23 mouse cellular contexts compared by ENCODE assay signal in the genomic region with DNA sequence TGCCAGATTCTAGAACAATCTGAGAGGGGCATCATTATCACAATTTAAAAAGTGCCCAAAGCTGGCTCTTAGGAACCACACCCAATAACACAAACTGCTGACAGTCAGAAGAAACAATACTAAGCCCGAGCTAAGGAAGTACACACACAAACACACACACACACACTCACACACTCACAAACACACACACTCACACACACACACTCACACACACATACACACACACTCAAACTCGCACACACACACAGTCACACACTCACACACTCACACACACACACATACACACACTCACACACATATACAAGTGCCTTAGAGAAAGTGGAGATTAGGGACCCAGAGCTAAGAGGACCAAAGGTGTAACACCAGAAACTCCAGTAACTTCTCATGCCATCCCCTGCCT. TPM values are rescaled to one million over a fixed set of nuclear protein-coding genes. Genes with fewer than 3 reads are reported as not detected.
A peak's percentile ranks its signal among the peaks of the same experiment; 100 is the strongest.
DNase-seq lines count a peak whose midpoint lies in the region; ATAC-seq and TF ChIP-seq lines count a peak whose summit lies in the region.
"Had no signal": no experiment of that assay in that cellular context is flagged by ENCODE, and none has a peak within 500 bp of the region (broad histone marks: within the 10 kb centered on the region; RNA-seq: fewer than 3 reads in every experiment).

No protein-coding gene starts in this region.

- H3K36me3 ChIP-seq in intestine, embryonic 14.5 days (ENCODE audit: control insufficient read depth, insufficient read depth, low read length) = no peaks in the 10 kb centered on the region
- no peaks in the 10 kb centered on the region for H3K36me3 ChIP-seq in intestine, postnatal 0 days (ENCODE audit: control insufficient read depth, insufficient read depth)
- no peaks in the 10 kb centered on the region for H3K36me3 ChIP-seq in lung, embryonic 15.5 days
- H3K36me3 ChIP-seq in macrophage (ENCODE audit: inconsistent target) = no peaks in the 10 kb centered on the region
- H3K36me3 ChIP-seq in midbrain, postnatal 0 days (ENCODE audit: insufficient read depth, low read length) = no peaks in the 10 kb centered on the region
- H3K36me3 ChIP-seq: forebrain, embryonic 10.5 days; heart, embryonic 10.5 days; neural tube, embryonic 15.5 days had no signal

- DNase-seq in intestine, embryonic 14.5 days (ENCODE audit: low spot score) = peak; percentile 10
- no peak for DNase-seq in lung, adult 18-20 months
- DNase-seq in induced T-regulatory cell, adult 2 months (ENCODE audit: low read depth) = peak; percentile 70
- no peak for DNase-seq in midbrain, postnatal 0 days (ENCODE audit: low spot score)
- no peak for DNase-seq in cerebellum, adult 8-10 months
- DNase-seq: adrenal gland, postnatal 14 days; B cell, adult 2 months; cerebellum, adult 11-12 months; cerebellum, postnatal 14 days; forebrain, postnatal 0 days; gastrocnemius, postnatal 25 days; heart, postnatal 4 days; kidney, postnatal 4 days; right cerebral cortex, adult 18-20 months had no signal

- H3K79me2 ChIP-seq in macrophage (ENCODE audit: inconsistent target) = peaks cover 61% of the 10 kb centered on the region

- H3K9me3 ChIP-seq in intestine, embryonic 14.5 days (ENCODE audit: control insufficient read depth, low read length) = no peaks in the 10 kb centered on the region
- no peaks in the 10 kb centered on the region for H3K9me3 ChIP-seq in intestine, postnatal 0 days (ENCODE audit: control insufficient read depth)
- H3K9me3 ChIP-seq in lung, embryonic 15.5 days = no peaks in the 10 kb centered on the region
- no peaks in the 10 kb centered on the region for H3K9me3 ChIP-seq in midbrain, postnatal 0 days (ENCODE audit: low read length)
- H3K9me3 ChIP-seq: forebrain, embryonic 10.5 days; heart, embryonic 10.5 days; neural tube, embryonic 15.5 days had no signal

- WGBS in intestine, embryonic 14.5 days = 75% methylated on average over 2 of the region's 2 CpGs
- 71% methylated on average over 2 of the region's 2 CpGs for WGBS in intestine, postnatal 0 days
- 65% methylated on average over 2 of the region's 2 CpGs for WGBS in lung, embryonic 15.5 days
- 100% methylated on average over 1 of the region's 2 CpGs for WGBS in macrophage (ENCODE audit: missing documents)
- 90% methylated on average over 2 of the region's 2 CpGs for WGBS in midbrain, postnatal 0 days

- no peak overlapping the region for H3K9ac ChIP-seq in intestine, embryonic 14.5 days (ENCODE audit: low read length)
- no peak overlapping the region for H3K9ac ChIP-seq in intestine, postnatal 0 days (ENCODE audit: low read depth, low read length)
- no peak overlapping the region for H3K9ac ChIP-seq in lung, embryonic 15.5 days
- no peak overlapping the region for H3K9ac ChIP-seq in midbrain, postnatal 0 days (replicated peaks; ENCODE audit: low read length, poor library complexity, severe bottlenecking)
- H3K9ac ChIP-seq: forebrain, postnatal 0 days; hindbrain, embryonic 14.5 days; neural tube, embryonic 15.5 days had no signal

- no peak for ATAC-seq in intestine, embryonic 14.5 days (replicated peaks; ENCODE audit: low FRiP score, low TSS enrichment, low read depth)
- ATAC-seq in intestine, postnatal 0 days = no peak
- ATAC-seq in lung, embryonic 15.5 days (ENCODE audit: borderline replicate concordance, extremely low read depth, low FRiP score, low TSS enrichment) = no peak
- ATAC-seq in midbrain, postnatal 0 days (ENCODE audit: low FRiP score) = no peak
- ATAC-seq: forebrain, postnatal 0 days; intestine, embryonic 16.5 days; midbrain, embryonic 16.5 days had no signal

- no peaks in the 10 kb centered on the region for H3K27me3 ChIP-seq in intestine, embryonic 14.5 days (replicated peaks; ENCODE audit: control insufficient read depth, insufficient read depth, low read length)
- peaks cover 8% of the 10 kb centered on the region; the same call in 1 of the 2 replicates for H3K27me3 ChIP-seq in intestine, postnatal 0 days (replicated peaks; ENCODE audit: control insufficient read depth, insufficient read depth, low read length)
- no peaks in the 10 kb centered on the region for H3K27me3 ChIP-seq in lung, embryonic 15.5 days
- no peaks in the 10 kb centered on the region for H3K27me3 ChIP-seq in midbrain, postnatal 0 days (ENCODE audit: insufficient read depth, low read length)
- H3K27me3 ChIP-seq: neural tube, embryonic 15.5 days had no signal

- no peaks in the 10 kb centered on the region; the same call in 1 of the 2 replicates for H3K4me1 ChIP-seq in intestine, embryonic 14.5 days (replicated peaks; ENCODE audit: control insufficient read depth, insufficient read depth, low read length)
- no peaks in the 10 kb centered on the region for H3K4me1 ChIP-seq in intestine, postnatal 0 days (replicated peaks; ENCODE audit: control insufficient read depth, insufficient read depth, low read length)
- H3K4me1 ChIP-seq in lung, embryonic 15.5 days = peaks cover 13% of the 10 kb centered on the region
- H3K4me1 ChIP-seq in midbrain, postnatal 0 days (ENCODE audit: insufficient read depth, low read length) = peaks cover 4% of the 10 kb centered on the region; the same call in 1 of the 2 replicates

- no peak overlapping the region for H3K4me3 ChIP-seq in intestine, embryonic 14.5 days (ENCODE audit: low read depth, low read length)
- H3K4me3 ChIP-seq in intestine, postnatal 0 days (ENCODE audit: low read depth, low read length) = no peak overlapping the region
- H3K4me3 ChIP-seq in lung, embryonic 15.5 days = 0 out of 2 replicates have a peak overlapping the region, but pooled peaks have one; percentile 7
- peak overlapping the region; percentile 37 for H3K4me3 ChIP-seq in macrophage (ENCODE audit: inconsistent target)
- no peak overlapping the region for H3K4me3 ChIP-seq in midbrain, postnatal 0 days (ENCODE audit: low read depth, low read length)
- H3K4me3 ChIP-seq: forebrain, embryonic 10.5 days; heart, embryonic 10.5 days; neural tube, embryonic 15.5 days had no signal

- no peak overlapping the region for H3K4me2 ChIP-seq in intestine, embryonic 14.5 days (ENCODE audit: low read length)
- H3K4me2 ChIP-seq in intestine, postnatal 0 days (replicated peaks; ENCODE audit: low read depth) = no peak overlapping the region
- peak overlapping the region; percentile 12; the same call in 1 of the 2 replicates for H3K4me2 ChIP-seq in lung, embryonic 15.5 days
- H3K4me2 ChIP-seq in midbrain, postnatal 0 days (ENCODE audit: low read depth, low read length, poor library complexity, severe bottlenecking) = no peak overlapping the region
- H3K4me2 ChIP-seq: hindbrain, embryonic 14.5 days; neural tube, embryonic 15.5 days had no signal

- no peak overlapping the region for H3K27ac ChIP-seq in intestine, embryonic 14.5 days (ENCODE audit: low read depth)
- no peak overlapping the region for H3K27ac ChIP-seq in intestine, postnatal 0 days (ENCODE audit: low read depth, low read length)
- H3K27ac ChIP-seq in lung, embryonic 15.5 days = no peak overlapping the region
- H3K27ac ChIP-seq in macrophage = 0 out of 2 replicates have a peak overlapping the region, but pooled peaks have one; percentile 96
- H3K27ac ChIP-seq in midbrain, postnatal 0 days (ENCODE audit: low read depth, low read length) = no peak overlapping the region
- H3K27ac ChIP-seq: forebrain, embryonic 10.5 days; heart, embryonic 10.5 days; hindbrain, embryonic 14.5 days; neural tube, embryonic 15.5 days had no signal

- TF ChIP-seq CTCF in intestine, postnatal 0 days (IDR thresholded peaks at IDR 0.05; ENCODE audit: low read depth) = no peak
- no peak for TF ChIP-seq CTCF in midbrain, postnatal 0 days (IDR thresholded peaks at IDR 0.05)

RNA-seq across cellular contexts. Expression of gene Pttg1, which starts 42.5 kb away (rescaled TPM):
- 67.1 and 70.7 TPM in 2 replicates for polyA plus RNA-seq in intestine, embryonic 14.5 days (2014; fragmentation: Nextera tagmentation; extraction: Ambion mirVana)
- polyA plus RNA-seq in intestine, postnatal 0 days (2015; fragmentation: Nextera tagmentation; extraction: Ambion mirVana) = 88.3 and 88.4 TPM in 2 replicates
- polyA plus RNA-seq in lung, embryonic 15.5 days (2015; fragmentation: Nextera tagmentation; extraction: Ambion mirVana) = 86.8 and 95.0 TPM in 2 replicates
- 100 to 1,000 TPM in 1 of 26 experiments, 10 to 100 TPM in 25; 11.5 to 134 (median 32.9) TPM for total RNA-seq in macrophage (2018; cell fraction: chromatin; rRNA removed)
- total RNA-seq in macrophage (2018; cell fraction: cytosol; rRNA removed) = 100 to 1,000 TPM in 13 of 26 experiments, 10 to 100 TPM in 13; 41.4 to 158 (median 88.3) TPM
- total RNA-seq in macrophage (2018; cell fraction: nucleus; rRNA removed) = 100 to 1,000 TPM in 2 of 26 experiments, 10 to 100 TPM in 24; 22.8 to 168 (median 69.9) TPM
- 51.8 to 104 TPM (median 86.0 TPM) in 3 replicates for polyA plus RNA-seq in macrophage (2018)
- 51.9 TPM in 2 replicates for total RNA-seq in midbrain, postnatal 0 days (2014; rRNA removed)
- polyA plus RNA-seq in midbrain, postnatal 0 days (2015; fragmentation: Nextera tagmentation; extraction: Ambion mirVana) = 74.3 and 79.3 TPM in 2 replicates

RNA-seq across cellular contexts. Expression of gene Slu7, which starts 50.0 kb away (rescaled TPM):
- polyA plus RNA-seq in intestine, embryonic 14.5 days (2014; fragmentation: Nextera tagmentation; extraction: Ambion mirVana) = 45.0 and 55.6 TPM in 2 replicates
- 33.6 and 40.3 TPM in 2 replicates for polyA plus RNA-seq in intestine, postnatal 0 days (2015; fragmentation: Nextera tagmentation; extraction: Ambion mirVana)
- polyA plus RNA-seq in lung, embryonic 15.5 days (2015; fragmentation: Nextera tagmentation; extraction: Ambion mirVana) = 56.8 and 58.0 TPM in 2 replicates
- total RNA-seq in macrophage (2018; cell fraction: chromatin; rRNA removed) = 10 to 100 TPM; 26.7 to 65.4 (median 51.5) TPM
- total RNA-seq in macrophage (2018; cell fraction: cytosol; rRNA removed) = 10 to 100 TPM; 47.2 to 75.5 (median 59.5) TPM
- total RNA-seq in macrophage (2018; cell fraction: nucleus; rRNA removed) = 10 to 100 TPM; 20.5 to 53.6 (median 36.4) TPM
- polyA plus RNA-seq in macrophage (2018) = 42.4 to 90.8 TPM (median 47.7 TPM) in 3 replicates
- 16.5 and 21.3 TPM in 2 replicates for total RNA-seq in midbrain, postnatal 0 days (2014; rRNA removed)
- polyA plus RNA-seq in midbrain, postnatal 0 days (2015; fragmentation: Nextera tagmentation; extraction: Ambion mirVana) = 55.4 and 58.3 TPM in 2 replicates

Comparison
In these comparisons a context has a peak if more than half of its experiments do, and no peak if none do; other contexts are left out.
1. DNase-seq: peak in intestine, embryonic 14.5 days (single experiment) and induced T-regulatory cell, adult 2 months (single experiment); none in lung, adult 18-20 months (0 of 2), midbrain, postnatal 0 days (single experiment) and cerebellum, adult 8-10 months (single experiment).
2. H3K4me3 ChIP-seq: peak in lung, embryonic 15.5 days (single experiment) and macrophage (single experiment); none in intestine, embryonic 14.5 days (single experiment), intestine, postnatal 0 days (single experiment) and midbrain, postnatal 0 days (single experiment).